Mouse (Mus musculus): Measurements from ENCODE around the gene Rpl22. TPM values are rescaled to one million over a fixed set of nuclear protein-coding genes. Genes with fewer than 3 reads are reported as not detected.

The Rpl22 gene
- polyA plus RNA-seq, 1 experiment from 2014 or later: 190 TPM

DNA sequence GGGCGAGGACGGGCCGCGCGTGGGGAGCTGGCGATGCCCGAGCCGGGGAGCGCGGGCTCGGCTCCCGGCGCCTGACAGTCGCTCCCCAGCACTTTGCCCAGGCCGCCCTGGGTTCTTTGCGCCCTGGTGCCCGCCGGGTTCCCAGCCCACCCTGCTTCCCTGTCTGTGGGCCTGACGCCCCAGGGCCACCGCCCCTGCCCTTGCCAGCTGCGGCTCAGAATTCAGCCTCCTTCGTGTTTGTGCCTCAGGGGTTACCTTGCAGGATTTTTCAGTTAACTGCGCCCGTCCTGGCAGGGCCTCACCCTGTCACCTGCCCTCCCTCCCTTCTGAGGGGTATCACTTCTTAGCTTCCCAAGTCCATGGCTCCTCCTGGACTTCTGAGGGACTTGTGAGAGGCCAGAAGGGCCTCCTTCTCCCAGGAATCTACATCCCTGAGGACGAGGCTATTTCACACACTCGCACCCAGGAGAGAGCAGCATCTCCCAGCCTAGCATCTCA lies 13.8 kb downstream of the Rpl22 start:
- Histone ChIP-seq H3K4me2 (ENCODE audit: low read depth, low read length) (peak overlapping the region; percentile 92), H3K36me3 (ENCODE audit: control insufficient read depth, insufficient read depth) (peaks cover 12% of the 10 kb centered on the region; the same call in 1 of the 2 replicates), H3K4me1 (ENCODE audit: control insufficient read depth, insufficient read depth, low read length) (peaks cover 6% of the 10 kb centered on the region), H3K9me3 (replicated peaks; ENCODE audit: control insufficient read depth, low read length) (no peaks in the 10 kb centered on the region), H3K9ac (ENCODE audit: low read length) (peak overlapping the region; percentile 48), H3K4me3 (ENCODE audit: low read length) (peak overlapping the region; percentile 53), H3K27me3 (ENCODE audit: control insufficient read depth, insufficient read depth, low read length) (peaks cover 62% of the 10 kb centered on the region), H3K27ac (ENCODE audit: low read length) (no peak overlapping the region)
- 5% methylated on average over 17 of the region's 26 CpGs for WGBS
- ATAC-seq (replicated peaks; ENCODE audit: extremely low read depth, insufficient read depth, low FRiP score): no peak

DNA sequence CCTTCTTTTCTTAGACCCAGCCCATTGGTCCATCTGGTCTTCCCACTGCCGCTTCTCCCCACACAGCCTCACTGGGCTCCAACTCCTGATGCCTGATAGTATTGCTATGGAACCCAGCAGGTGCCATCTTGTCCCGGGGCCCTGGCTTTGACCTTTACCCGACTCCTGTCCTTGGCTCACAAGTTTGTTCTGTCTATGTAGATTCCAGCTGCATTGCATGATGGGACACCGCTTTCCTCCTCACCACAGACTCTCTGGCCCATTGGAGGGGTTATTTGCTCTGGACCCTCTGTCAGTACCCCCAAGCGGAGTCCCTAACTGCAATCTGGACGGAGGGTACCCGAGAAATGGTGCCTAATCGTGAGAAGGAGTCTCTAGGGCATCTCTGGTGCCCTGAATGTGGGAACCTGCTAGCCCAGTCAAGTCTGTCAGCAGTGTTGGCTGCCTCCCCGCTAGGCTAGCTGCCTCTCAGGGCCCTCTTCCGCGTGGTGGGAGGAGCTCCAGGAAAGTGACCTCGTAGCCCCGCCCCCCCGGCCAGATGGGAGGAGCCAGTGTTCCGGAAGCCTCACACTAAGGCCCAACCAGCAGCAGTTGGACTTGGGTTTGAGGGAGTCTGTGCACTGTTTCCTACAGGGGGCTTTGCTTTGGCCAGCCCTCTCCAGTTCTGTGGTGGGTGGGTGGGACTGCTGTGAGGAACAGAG lies 15.2 kb downstream of the Rpl22 start:
- ATAC-seq (replicated peaks; ENCODE audit: extremely low read depth, insufficient read depth, low FRiP score): no peak
- H3K27ac ChIP-seq (ENCODE audit: low read length): no peak overlapping the region

DNA sequence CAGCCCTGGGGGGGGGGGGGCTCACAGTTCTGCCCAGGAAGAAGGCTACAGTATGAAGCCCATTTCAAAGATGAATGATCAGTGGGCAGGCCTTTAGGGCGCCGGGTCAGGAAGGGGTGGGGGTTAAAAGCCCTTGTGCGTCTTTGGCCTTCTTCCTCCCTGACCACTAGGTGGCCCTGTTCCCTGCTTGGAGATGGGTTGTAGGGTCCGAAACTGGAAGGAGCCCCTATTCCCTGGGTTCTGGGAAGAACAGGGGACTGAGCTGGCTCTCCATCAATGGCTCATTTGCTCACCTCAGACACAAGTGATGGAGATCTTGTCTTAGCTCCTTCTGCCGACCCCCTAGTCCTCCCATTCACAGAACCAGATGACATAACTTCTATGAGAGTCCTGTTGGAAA lies 17.8 kb downstream of the Rpl22 start:
- no peak overlapping the region for H3K4me3 ChIP-seq (ENCODE audit: low read length)
- H3K36me3 ChIP-seq (ENCODE audit: control insufficient read depth, insufficient read depth): no peaks in the 10 kb centered on the region
- 14% methylated on average over 5 of the region's 5 CpGs for WGBS
- peaks cover 53% of the 10 kb centered on the region for H3K27me3 ChIP-seq (ENCODE audit: control insufficient read depth, insufficient read depth, low read length)
- ATAC-seq (replicated peaks; ENCODE audit: extremely low read depth, insufficient read depth, low FRiP score): no peak
- no peak overlapping the region for H3K9ac ChIP-seq (ENCODE audit: low read length)
- no peak overlapping the region for H3K27ac ChIP-seq (ENCODE audit: low read length)
- H3K9me3 ChIP-seq (replicated peaks; ENCODE audit: control insufficient read depth, low read length): no peaks in the 10 kb centered on the region
- no peak overlapping the region for H3K4me2 ChIP-seq (ENCODE audit: low read depth, low read length)
- H3K4me1 ChIP-seq (ENCODE audit: control insufficient read depth, insufficient read depth, low read length): peaks cover 9% of the 10 kb centered on the region

More for the DNA sequence above, 15.2 kb downstream of the Rpl22 start:
- Histone ChIP-seq H3K9ac (ENCODE audit: low read length) (no peak overlapping the region), H3K9me3 (replicated peaks; ENCODE audit: control insufficient read depth, low read length) (no peaks in the 10 kb centered on the region), H3K36me3 (ENCODE audit: control insufficient read depth, insufficient read depth) (no peaks in the 10 kb centered on the region), H3K27me3 (ENCODE audit: control insufficient read depth, insufficient read depth, low read length) (peaks cover 65% of the 10 kb centered on the region), H3K4me1 (ENCODE audit: control insufficient read depth, insufficient read depth, low read length) (peaks cover 9% of the 10 kb centered on the region), H3K4me2 (ENCODE audit: low read depth, low read length) (no peak overlapping the region), H3K4me3 (ENCODE audit: low read length) (no peak overlapping the region)
- WGBS: 31% methylated on average over 15 of the region's 15 CpGs

DNA sequence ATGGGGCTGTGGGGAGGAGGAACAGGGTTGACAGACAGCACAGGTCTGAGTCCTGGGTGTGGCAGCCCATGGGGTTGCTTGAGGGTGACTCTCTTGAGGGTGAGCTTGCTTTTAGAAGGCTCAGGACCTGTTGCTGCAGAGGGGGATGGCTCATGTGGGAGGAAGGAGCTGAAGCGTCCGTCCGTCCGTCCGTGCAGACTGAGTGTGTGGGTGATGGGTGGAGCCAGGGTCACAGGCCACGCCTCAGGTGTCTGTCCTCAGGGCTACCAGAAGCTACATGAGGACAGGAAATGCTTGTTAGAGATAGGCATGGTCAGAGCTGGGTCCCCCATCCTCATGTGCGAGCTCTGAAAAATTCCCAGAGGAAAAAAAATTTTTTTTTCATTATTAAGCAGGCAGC lies 19.1 kb downstream of the Rpl22 start:
- Histone ChIP-seq H3K9me3 (replicated peaks; ENCODE audit: control insufficient read depth, low read length) (no peaks in the 10 kb centered on the region), H3K27ac (ENCODE audit: low read length) (no peak overlapping the region), H3K36me3 (ENCODE audit: control insufficient read depth, insufficient read depth) (no peaks in the 10 kb centered on the region), H3K9ac (ENCODE audit: low read length) (no peak overlapping the region), H3K27me3 (ENCODE audit: control insufficient read depth, insufficient read depth, low read length) (peaks cover 54% of the 10 kb centered on the region), H3K4me3 (ENCODE audit: low read length) (no peak overlapping the region), H3K4me1 (ENCODE audit: control insufficient read depth, insufficient read depth, low read length) (peaks cover 3% of the 10 kb centered on the region; the same call in 1 of the 2 replicates), H3K4me2 (ENCODE audit: low read depth, low read length) (no peak overlapping the region)
- WGBS: 54% methylated on average over 7 of the region's 7 CpGs
- ATAC-seq (replicated peaks; ENCODE audit: extremely low read depth, insufficient read depth, low FRiP score): no peak

DNA sequence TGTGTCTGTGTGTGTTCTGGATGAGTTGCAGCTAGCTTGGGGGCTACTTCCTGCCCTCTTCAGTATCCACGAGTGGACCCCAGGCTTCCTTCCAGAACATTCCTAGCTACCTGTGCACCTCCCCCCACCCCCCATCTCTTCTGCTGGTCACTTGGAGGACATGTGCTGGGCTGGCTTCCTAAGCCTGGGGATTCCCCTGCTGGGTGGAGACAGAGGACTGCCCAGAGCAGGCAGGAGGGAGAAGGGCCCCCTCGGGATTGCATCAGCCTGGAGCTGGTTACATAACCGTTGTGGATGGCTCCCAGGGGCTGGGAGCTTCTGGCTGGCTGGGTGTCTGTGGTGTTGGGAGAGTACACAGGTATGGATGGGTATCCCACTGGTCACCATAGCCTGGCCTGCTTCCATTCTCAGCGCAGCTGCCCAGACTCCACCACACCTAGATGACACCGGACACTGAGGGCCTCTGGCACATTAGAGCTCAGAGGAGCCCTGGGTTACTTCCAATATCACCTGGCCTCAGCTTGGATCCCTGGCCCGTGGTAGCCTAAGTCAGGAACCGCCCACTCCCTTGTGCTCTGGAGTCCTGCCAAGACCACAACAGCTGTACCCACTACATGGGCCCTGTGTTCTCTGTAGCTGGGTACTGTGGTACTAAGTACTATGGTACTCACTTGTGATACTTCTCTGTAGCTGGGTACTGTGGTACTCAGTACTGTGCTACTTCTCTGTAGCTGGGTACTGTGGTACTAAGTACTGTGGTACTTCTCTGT lies 19.8 kb downstream of the Rpl22 start:
- no peak for ATAC-seq (replicated peaks; ENCODE audit: extremely low read depth, insufficient read depth, low FRiP score)
- Histone ChIP-seq H3K4me2 (ENCODE audit: low read depth, low read length) (no peak overlapping the region), H3K9ac (ENCODE audit: low read length) (no peak overlapping the region), H3K4me3 (ENCODE audit: low read length) (no peak overlapping the region), H3K4me1 (ENCODE audit: control insufficient read depth, insufficient read depth, low read length) (peaks cover 3% of the 10 kb centered on the region; the same call in 1 of the 2 replicates), H3K27ac (ENCODE audit: low read length) (no peak overlapping the region), H3K27me3 (ENCODE audit: control insufficient read depth, insufficient read depth, low read length) (peaks cover 54% of the 10 kb centered on the region), H3K36me3 (ENCODE audit: control insufficient read depth, insufficient read depth) (no peaks in the 10 kb centered on the region), H3K9me3 (replicated peaks; ENCODE audit: control insufficient read depth, low read length) (no peaks in the 10 kb centered on the region)
- 38% methylated on average over 7 of the region's 7 CpGs for WGBS

DNA sequence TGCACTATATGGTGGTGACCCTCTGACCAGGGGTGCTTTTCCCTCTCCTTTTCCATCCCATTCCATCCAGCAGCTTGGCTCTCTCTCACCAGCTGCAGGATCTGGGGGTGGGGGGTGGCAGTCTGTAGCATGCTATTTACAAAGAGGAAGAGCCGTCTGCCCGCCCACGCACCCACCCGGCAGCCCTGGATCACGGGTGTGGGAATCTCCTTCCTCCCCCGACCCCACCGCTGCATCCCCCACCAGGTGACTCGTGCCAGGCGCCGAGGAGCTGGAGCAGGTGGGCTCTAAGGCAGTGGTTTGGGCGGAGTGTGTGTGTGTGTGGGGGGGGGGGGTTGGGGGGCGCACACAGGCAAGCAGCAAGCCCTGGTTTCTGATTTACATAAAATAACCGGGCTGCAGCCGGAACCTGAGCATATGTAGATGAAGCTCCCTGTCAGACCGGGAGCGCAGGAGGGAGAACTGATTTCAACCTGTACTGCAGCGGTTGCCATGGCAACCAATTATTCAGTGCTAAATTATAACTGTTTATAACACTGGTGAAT lies 24.4 kb downstream of the Rpl22 start:
- ATAC-seq (replicated peaks; ENCODE audit: extremely low read depth, insufficient read depth, low FRiP score): no peak
- Histone ChIP-seq H3K9ac (ENCODE audit: low read length) (no peak overlapping the region), H3K36me3 (ENCODE audit: control insufficient read depth, insufficient read depth) (no peaks in the 10 kb centered on the region), H3K27ac (ENCODE audit: low read length) (no peak overlapping the region), H3K4me1 (ENCODE audit: control insufficient read depth, insufficient read depth, low read length) (peaks cover 3% of the 10 kb centered on the region; the same call in 1 of the 2 replicates), H3K27me3 (ENCODE audit: control insufficient read depth, insufficient read depth, low read length) (peaks cover 43% of the 10 kb centered on the region), H3K4me2 (ENCODE audit: low read depth, low read length) (no peak overlapping the region), H3K9me3 (replicated peaks; ENCODE audit: control insufficient read depth, low read length) (no peaks in the 10 kb centered on the region), H3K4me3 (ENCODE audit: low read length) (no peak overlapping the region)
- 14% methylated on average over 17 of the region's 17 CpGs for WGBS

DNA sequence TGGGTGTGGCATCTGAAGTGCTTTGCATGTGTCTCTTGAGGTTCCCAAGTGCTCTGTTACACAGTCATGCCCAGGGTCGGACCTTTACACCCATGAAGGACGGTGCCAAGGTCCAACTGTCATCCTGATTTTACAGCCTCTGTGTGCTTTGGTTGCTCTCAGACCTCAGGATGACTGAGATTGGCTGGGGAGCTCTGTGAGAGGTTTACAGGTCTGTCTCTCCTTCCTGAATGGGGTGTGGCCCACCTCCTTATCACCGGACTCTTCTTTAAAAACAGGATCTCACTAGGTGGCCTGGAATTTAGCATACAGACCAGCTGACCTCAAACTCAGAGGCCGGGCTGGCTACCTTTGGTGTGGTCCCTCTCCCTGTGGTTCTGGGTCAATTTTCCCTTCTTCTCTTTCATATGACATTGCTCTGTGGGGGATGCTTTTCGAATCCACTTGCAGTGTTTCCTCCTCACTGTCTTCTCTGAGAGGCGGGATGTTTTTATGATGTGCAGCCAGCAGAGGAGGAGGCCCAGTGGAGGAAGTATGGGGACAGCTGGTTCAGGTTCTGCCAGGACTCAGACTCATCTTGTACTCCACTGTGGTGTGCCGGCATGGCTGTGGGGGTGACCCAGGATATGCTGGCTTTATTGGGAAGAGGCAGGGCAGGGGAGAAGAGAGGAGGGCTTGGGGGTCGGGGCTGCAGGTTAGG lies 25.3 kb downstream of the Rpl22 start:
- Histone ChIP-seq H3K27ac (ENCODE audit: low read length) (no peak overlapping the region), H3K9me3 (replicated peaks; ENCODE audit: control insufficient read depth, low read length) (no peaks in the 10 kb centered on the region), H3K4me1 (ENCODE audit: control insufficient read depth, insufficient read depth, low read length) (no peaks in the 10 kb centered on the region), H3K4me3 (ENCODE audit: low read length) (no peak overlapping the region), H3K36me3 (ENCODE audit: control insufficient read depth, insufficient read depth) (no peaks in the 10 kb centered on the region), H3K27me3 (ENCODE audit: control insufficient read depth, insufficient read depth, low read length) (peaks cover 41% of the 10 kb centered on the region), H3K4me2 (ENCODE audit: low read depth, low read length) (no peak overlapping the region), H3K9ac (ENCODE audit: low read length) (no peak overlapping the region)
- WGBS: 28% methylated on average over 8 of the region's 8 CpGs
- ATAC-seq (replicated peaks; ENCODE audit: extremely low read depth, insufficient read depth, low FRiP score): no peak

DNA sequence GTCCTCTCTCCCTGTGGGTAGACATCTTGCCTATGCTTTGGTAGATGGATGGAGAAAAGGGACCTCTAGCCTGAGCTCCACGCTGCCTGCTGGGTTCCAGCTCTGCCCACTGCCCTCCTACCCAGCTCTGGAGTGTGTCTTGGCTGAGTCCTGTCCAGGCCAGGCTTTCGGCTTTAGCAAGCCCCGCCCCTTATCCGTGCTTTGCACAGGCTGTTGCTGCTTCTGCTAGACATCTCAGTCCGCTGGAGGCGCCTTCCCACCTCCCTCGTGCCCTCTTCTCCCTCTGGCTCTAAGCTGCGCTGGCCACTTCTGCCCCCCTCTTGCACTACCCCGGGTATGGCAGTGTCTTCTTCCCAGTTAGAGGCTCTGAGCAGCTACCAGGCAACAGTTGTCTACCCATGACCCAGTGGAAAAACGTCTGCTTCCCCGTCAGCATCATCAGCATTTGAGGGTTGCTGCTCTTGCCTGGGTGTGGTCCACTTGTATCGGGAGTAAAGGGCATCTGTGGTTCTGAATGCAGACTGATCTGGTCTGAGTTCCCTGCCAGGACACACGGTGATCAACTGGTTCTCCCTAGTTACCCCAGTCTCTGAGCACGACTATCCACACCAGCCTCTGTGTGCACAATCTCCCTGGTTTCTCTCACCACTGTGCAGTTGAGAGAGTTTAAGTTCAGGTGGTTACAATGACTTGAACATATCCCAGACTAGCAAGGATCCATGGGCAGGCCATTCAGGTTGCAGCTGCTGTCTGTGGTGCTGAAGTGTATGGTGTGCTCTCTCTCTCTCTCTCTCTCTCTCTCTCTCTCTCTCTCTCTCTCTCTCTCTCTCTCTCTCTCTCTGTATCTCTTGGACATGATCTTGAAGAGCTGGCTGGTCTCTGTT lies 26.1 kb downstream of the Rpl22 start:
- Histone ChIP-seq H3K27ac (ENCODE audit: low read length) (no peak overlapping the region), H3K4me3 (ENCODE audit: low read length) (no peak overlapping the region), H3K9me3 (replicated peaks; ENCODE audit: control insufficient read depth, low read length) (no peaks in the 10 kb centered on the region), H3K9ac (ENCODE audit: low read length) (no peak overlapping the region), H3K27me3 (ENCODE audit: control insufficient read depth, insufficient read depth, low read length) (peaks cover 41% of the 10 kb centered on the region), H3K4me1 (ENCODE audit: control insufficient read depth, insufficient read depth, low read length) (no peaks in the 10 kb centered on the region), H3K36me3 (ENCODE audit: control insufficient read depth, insufficient read depth) (no peaks in the 10 kb centered on the region), H3K4me2 (ENCODE audit: low read depth, low read length) (no peak overlapping the region)
- 13% methylated on average over 14 of the region's 14 CpGs for WGBS
- ATAC-seq (replicated peaks; ENCODE audit: extremely low read depth, insufficient read depth, low FRiP score): no peak
